ENCODE assay signal across 20 mouse cellular contexts in genomic region chr15:78807141-78807540, GRCm38 (mm10). TPM values are rescaled to one million over a fixed set of nuclear protein-coding genes. Genes with fewer than 3 reads are reported as not detected.
DNase-seq lines count a peak whose midpoint lies in the region; ATAC-seq and TF ChIP-seq lines count a peak whose summit lies in the region.
"Had no signal": no experiment of that assay in that cellular context is flagged by ENCODE, and none has a peak within 500 bp of the region (broad histone marks: within the 10 kb centered on the region; RNA-seq: fewer than 3 reads in every experiment).

No protein-coding gene starts in this region.

- peak; percentile 47 to 59 for DNase-seq in adrenal gland, adult (ENCODE audit: inconsistent age in 2 of 2, low spot score in 1 of 2)
- DNase-seq in adrenal gland, postnatal 4 days (ENCODE audit: low spot score in 2 of 2): no peak
- no peak for DNase-seq in kidney, postnatal 14 days
- DNase-seq in ES-E14 (ENCODE audit: low read depth, low spot score): no peak
- no peak for DNase-seq in embryonic facial prominence, embryonic 10.5 days (ENCODE audit: low spot score)
- DNase-seq in thymus, postnatal 36 days: no peak
- DNase-seq: cerebellum, adult 9-11 months; gastrocnemius, postnatal 14 days; liver, embryonic 13.5 days; right cerebral cortex, adult 18-20 months; thymus, postnatal 14 days had no signal

- no peak overlapping the region for H3K4me2 ChIP-seq in kidney, embryonic 15.5 days
- H3K4me2 ChIP-seq: hindbrain, embryonic 13.5 days; liver, embryonic 13.5 days; midbrain, embryonic 15.5 days had no signal

- peaks cover 28% of the 10 kb centered on the region for H3K27me3 ChIP-seq in kidney, embryonic 15.5 days
- peaks cover 57% of the 10 kb centered on the region for H3K27me3 ChIP-seq in embryonic facial prominence, embryonic 10.5 days (replicated peaks; ENCODE audit: low read depth, poor library complexity, severe bottlenecking)

- no peak for TF ChIP-seq CTCF in embryonic fibroblast, embryonic 13.5 days (IDR thresholded peaks at IDR 0.05; ENCODE audit: borderline replicate concordance, insufficient read depth, low read length)

- peaks cover 75% of the 10 kb centered on the region for H3K4me1 ChIP-seq in kidney, embryonic 15.5 days
- peaks cover 3 to 51% of the 10 kb centered on the region in 2 experiments; a peak in 3 of 4 replicates for H3K4me1 ChIP-seq in ES-E14 (ENCODE audit: control insufficient read depth in 2 of 2, insufficient read depth in 2 of 2, low read length in 2 of 2, poor library complexity in 1 of 2)
- H3K4me1 ChIP-seq in embryonic fibroblast, embryonic 13.5 days (ENCODE audit: control insufficient read depth, insufficient read depth, low read length): peaks cover 25% of the 10 kb centered on the region
- peaks cover 55% of the 10 kb centered on the region for H3K4me1 ChIP-seq in embryonic facial prominence, embryonic 10.5 days

- 60% methylated on average over 3 of the region's 3 CpGs for WGBS in kidney, embryonic 15.5 days
- WGBS in embryonic facial prominence, embryonic 10.5 days: 72% methylated on average over 3 of the region's 3 CpGs

- TF ChIP-seq POLR2A in embryonic fibroblast, embryonic 13.5 days (IDR thresholded peaks at IDR 0.05; ENCODE audit: low read depth, low read length): no peak

- H3K36me3 ChIP-seq in kidney, embryonic 15.5 days: no peaks in the 10 kb centered on the region
- no peaks in the 10 kb centered on the region for H3K36me3 ChIP-seq in ES-E14 (ENCODE audit: control insufficient read depth, insufficient read depth, low read length, poor library complexity, severe bottlenecking)
- no peaks in the 10 kb centered on the region for H3K36me3 ChIP-seq in embryonic facial prominence, embryonic 10.5 days (replicated peaks)
- H3K36me3 ChIP-seq: forebrain, embryonic 10.5 days; hindbrain, embryonic 13.5 days; liver, embryonic 13.5 days; midbrain, embryonic 15.5 days had no signal

- no peak for ATAC-seq in kidney, embryonic 15.5 days (replicated peaks; ENCODE audit: low FRiP score)
- ATAC-seq: intestine, embryonic 16.5 days; midbrain, embryonic 15.5 days had no signal

- no peak overlapping the region for H3K4me3 ChIP-seq in kidney, embryonic 15.5 days (replicated peaks)
- H3K4me3 ChIP-seq in ES-E14 (ENCODE audit: insufficient read depth in 1 of 2, low read depth in 1 of 2, low read length in 2 of 2, poor library complexity in 1 of 2, severe bottlenecking in 1 of 2): no peak overlapping the region
- H3K4me3 ChIP-seq in embryonic fibroblast, embryonic 13.5 days (ENCODE audit: insufficient read depth, low read length): no peak overlapping the region
- H3K4me3 ChIP-seq in embryonic facial prominence, embryonic 10.5 days: no peak overlapping the region
- H3K4me3 ChIP-seq: forebrain, embryonic 10.5 days; hindbrain, embryonic 13.5 days; liver, embryonic 13.5 days; midbrain, embryonic 15.5 days had no signal

- H3K27ac ChIP-seq in kidney, embryonic 15.5 days: peak overlapping the region; percentile 50; the same call in 1 of the 2 replicates
- no peak overlapping the region for H3K27ac ChIP-seq in ES-E14 (ENCODE audit: insufficient read depth, low read depth, low read length, poor library complexity, severe bottlenecking)
- H3K27ac ChIP-seq in embryonic fibroblast, embryonic 13.5 days (ENCODE audit: insufficient read depth, low read length): peak overlapping the region; percentile 58
- no peak overlapping the region for H3K27ac ChIP-seq in embryonic facial prominence, embryonic 10.5 days (replicated peaks)
- H3K27ac ChIP-seq: forebrain, embryonic 10.5 days; hindbrain, embryonic 13.5 days; liver, embryonic 13.5 days; midbrain, embryonic 15.5 days had no signal

- no peak overlapping the region for H3K9ac ChIP-seq in kidney, embryonic 15.5 days
- H3K9ac ChIP-seq in ES-E14 (ENCODE audit: insufficient read depth, low read depth, low read length, poor library complexity, severe bottlenecking): no peak overlapping the region
- H3K9ac ChIP-seq: hindbrain, embryonic 13.5 days; liver, embryonic 13.5 days; midbrain, embryonic 15.5 days had no signal

- in situ Hi-C loops in ES-E14 (cut with MboI; ENCODE audit: low sequenced_read_pairs in 2 of 2, unreplicated experiment in 2 of 2): no loop called here

- no peaks in the 10 kb centered on the region for H3K9me3 ChIP-seq in kidney, embryonic 15.5 days (replicated peaks)
- no peaks in the 10 kb centered on the region for H3K9me3 ChIP-seq in ES-E14 (ENCODE audit: control insufficient read depth, insufficient read depth, low read depth, low read length)
- no peaks in the 10 kb centered on the region for H3K9me3 ChIP-seq in embryonic facial prominence, embryonic 10.5 days
- H3K9me3 ChIP-seq: forebrain, embryonic 10.5 days; hindbrain, embryonic 13.5 days; liver, embryonic 13.5 days; midbrain, embryonic 15.5 days had no signal

TF ChIP-seq in ES-E14, 5 proteins besides CTCF, POLR2A, EP300 and RAD21:
- TF ChIP-seq MAFK (IDR thresholded peaks at IDR 0.05; ENCODE audit: insufficient read depth, low read depth, low read length): peak; percentile 45; the same call in 1 of the 2 replicates
- no peak for TF ChIP-seq ZC3H11A (IDR thresholded peaks at IDR 0.05; ENCODE audit: borderline replicate concordance, low read depth, low read length)
- TF ChIP-seq HCFC1 (IDR thresholded peaks at IDR 0.05; ENCODE audit: borderline replicate concordance, insufficient read depth, low read length): no peak
- TF ChIP-seq ZNF384 (IDR thresholded peaks at IDR 0.05; ENCODE audit: low read depth, low read length): no peak

RNA-seq across cellular contexts. Expression of gene Card10, which starts 4.3 kb away (rescaled TPM):
- total RNA-seq in adrenal gland, postnatal 4 days (2021): 10 to 100 TPM; 11.8 to 14.5 TPM
- polyA plus RNA-seq in kidney, embryonic 15.5 days (2015; fragmentation: Nextera tagmentation; extraction: Ambion mirVana): 9.1 and 9.5 TPM in 2 replicates
- total RNA-seq in ES-E14 (2012; rRNA removed): 3.8 and 5.0 TPM in 2 replicates
- polyA plus RNA-seq in embryonic fibroblast, embryonic 13.5 days (2011; ENCODE audit: insufficient read length, low read depth, missing spikeins): 5.9 and 6.4 TPM in 2 replicates
- polyA plus RNA-seq in embryonic facial prominence, embryonic 10.5 days (2016; fragmentation: Nextera tagmentation; extraction: Ambion mirVana): 3.3 and 4.3 TPM in 2 replicates

RNA-seq across cellular contexts. Expression of gene Mfng, which starts 33.9 kb away (rescaled TPM):
- total RNA-seq in adrenal gland, postnatal 4 days (2021): 10 to 100 TPM; 18.3 to 20.0 TPM
- 25.4 and 25.6 TPM in 2 replicates for polyA plus RNA-seq in kidney, embryonic 15.5 days (2015; fragmentation: Nextera tagmentation; extraction: Ambion mirVana)
- total RNA-seq in ES-E14 (2012; rRNA removed): 7.3 and 11.7 TPM in 2 replicates
- not detected in 2 replicates for polyA plus RNA-seq in embryonic fibroblast, embryonic 13.5 days (2011; ENCODE audit: insufficient read length, low read depth, missing spikeins)
- 36.4 and 39.0 TPM in 2 replicates for polyA plus RNA-seq in embryonic facial prominence, embryonic 10.5 days (2016; fragmentation: Nextera tagmentation; extraction: Ambion mirVana)

RNA-seq across cellular contexts. Expression of gene Cdc42ep1, which starts 35.3 kb away (rescaled TPM):
- total RNA-seq in adrenal gland, postnatal 4 days (2021): 10 to 100 TPM; 56.7 to 59.1 TPM
- polyA plus RNA-seq in kidney, embryonic 15.5 days (2015; fragmentation: Nextera tagmentation; extraction: Ambion mirVana): 46.2 and 51.1 TPM in 2 replicates
- 4.7 and 8.3 TPM in 2 replicates for total RNA-seq in ES-E14 (2012; rRNA removed)
- polyA plus RNA-seq in embryonic fibroblast, embryonic 13.5 days (2011; ENCODE audit: insufficient read length, low read depth, missing spikeins): 26.1 and 30.9 TPM in 2 replicates
- polyA plus RNA-seq in embryonic facial prominence, embryonic 10.5 days (2016; fragmentation: Nextera tagmentation; extraction: Ambion mirVana): 19.9 and 20.8 TPM in 2 replicates
- total RNA-seq: megakaryocyte progenitor cell, adult 5-6 weeks had no signal

RNA-seq across cellular contexts. Expression of gene Lgals2, which starts 48.2 kb away (rescaled TPM):
- total RNA-seq in adrenal gland, postnatal 4 days (2021): 1 to 10 TPM; 2.6 to 2.9 TPM
- polyA plus RNA-seq in kidney, embryonic 15.5 days (2015; fragmentation: Nextera tagmentation; extraction: Ambion mirVana): 0.60 and 1.8 TPM in 2 replicates
- total RNA-seq in ES-E14 (2012; rRNA removed): 4.2 TPM in 1 of 2 replicates, not detected in the other
- polyA plus RNA-seq in embryonic fibroblast, embryonic 13.5 days (2011; ENCODE audit: insufficient read length, low read depth, missing spikeins): not detected in 2 replicates
- not detected in 2 replicates for polyA plus RNA-seq in embryonic facial prominence, embryonic 10.5 days (2016; fragmentation: Nextera tagmentation; extraction: Ambion mirVana)
- total RNA-seq: gastrocnemius, postnatal 14 days; left cerebral cortex, adult 8-10 months; megakaryocyte progenitor cell, adult 5-6 weeks had no signal
- polyA plus RNA-seq: forebrain, embryonic 10.5 days; hindbrain, embryonic 13.5 days; limb, embryonic 11.5 days had no signal

Comparison
In these comparisons a context has a peak if more than half of its experiments do, and no peak if none do; other contexts are left out.
1. DNase-seq: peak in adrenal gland, adult (2 of 2); none in adrenal gland, postnatal 4 days (0 of 2), kidney, postnatal 14 days (single experiment), ES-E14 (single experiment), embryonic facial prominence, embryonic 10.5 days (single experiment) and thymus, postnatal 36 days (0 of 2).
2. H3K27ac ChIP-seq: peak in kidney, embryonic 15.5 days (single experiment) and embryonic fibroblast, embryonic 13.5 days (single experiment); none in ES-E14 (single experiment) and embryonic facial prominence, embryonic 10.5 days (single experiment).
3. RNA of gene Mfng, which starts 33.9 kb away (polyA plus RNA-seq): 36.4 to 39.0 TPM in embryonic facial prominence, embryonic 10.5 days and 25.4 to 25.6 TPM in kidney, embryonic 15.5 days; not detected in embryonic fibroblast, embryonic 13.5 days; every median in the first group is over 10 times any median in the second.